ENCODE assay signal across 10 mouse cellular contexts in the genomic region with DNA sequence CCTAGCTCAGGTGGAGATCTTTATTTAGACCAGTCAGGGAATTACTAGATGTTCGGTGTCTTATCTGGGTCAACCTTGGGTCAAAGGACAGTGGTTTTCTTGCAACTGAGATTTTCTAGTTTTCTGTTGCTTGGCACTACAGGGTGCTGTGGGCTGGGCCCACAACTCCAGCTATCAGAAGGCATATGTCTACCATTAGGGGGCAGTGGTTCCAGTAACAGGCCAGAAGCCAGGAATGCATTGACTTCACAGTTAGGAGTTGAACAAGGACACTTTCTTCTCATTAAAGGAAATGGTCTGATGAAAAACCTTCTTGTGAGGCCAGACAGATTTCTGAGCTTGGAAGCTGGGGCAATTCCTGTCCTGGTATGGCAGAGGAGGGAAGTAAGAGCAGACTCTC. TPM values are rescaled to one million over a fixed set of nuclear protein-coding genes. Genes with fewer than 3 reads are reported as not detected.
A peak's percentile ranks its signal among the peaks of the same experiment; 100 is the strongest.
DNase-seq lines count a peak whose midpoint lies in the region; ATAC-seq and TF ChIP-seq lines count a peak whose summit lies in the region.
"Had no signal": no experiment of that assay in that cellular context is flagged by ENCODE, and none has a peak within 500 bp of the region (broad histone marks: within the 10 kb centered on the region; RNA-seq: fewer than 3 reads in every experiment).

No protein-coding gene starts in this region.

- peak; percentile 33; the same call in 1 of the 2 replicates for TF ChIP-seq CTCF in brain, embryonic 14.5 days (IDR thresholded peaks at IDR 0.05; ENCODE audit: borderline replicate concordance, extremely low read depth, insufficient read depth, insufficient read length)

- peaks cover 29% of the 10 kb centered on the region for H3K36me3 ChIP-seq in limb, embryonic 15.5 days
- peaks cover 33% of the 10 kb centered on the region for H3K36me3 ChIP-seq in limb, embryonic 10.5 days

- no peak overlapping the region for H3K9ac ChIP-seq in limb, embryonic 15.5 days

- no peak overlapping the region for H3K4me3 ChIP-seq in limb, embryonic 15.5 days
- H3K4me3 ChIP-seq in limb, embryonic 10.5 days, result no peak overlapping the region

- H3K27ac ChIP-seq in limb, embryonic 15.5 days, result peak overlapping the region; percentile 11; the same call in 1 of the 2 replicates
- H3K27ac ChIP-seq in limb, embryonic 10.5 days, result no peak overlapping the region

- 70% methylated on average over 1 of the region's 1 CpGs for WGBS in limb, embryonic 15.5 days
- 93% methylated on average over 1 of the region's 1 CpGs for WGBS in limb, embryonic 10.5 days

- DNase-seq in cerebellum, postnatal 14 days, result peak; percentile 25 to 52
- DNase-seq in cerebellum, postnatal 4 days (ENCODE audit: low spot score in 2 of 2), result no peak
- no peak for DNase-seq in limb, embryonic 10.5 days (ENCODE audit: low spot score)
- DNase-seq in brain, embryonic 14.5 days (ENCODE audit: low read depth), result peak; percentile 29
- no peak for DNase-seq in layer of hippocampus, adult 11-12 months (ENCODE audit: low spot score)
- DNase-seq in urinary bladder, postnatal 25 days (ENCODE audit: low spot score), result no peak
- DNase-seq: thymus, postnatal 4 days had no signal

- H3K4me1 ChIP-seq in limb, embryonic 15.5 days, result peaks cover 17% of the 10 kb centered on the region; the same call in 1 of the 2 replicates
- peaks cover 14% of the 10 kb centered on the region; the same call in 1 of the 2 replicates for H3K4me1 ChIP-seq in limb, embryonic 10.5 days

- TF ChIP-seq POLR2A in brain, embryonic 14.5 days (IDR thresholded peaks at IDR 0.05; ENCODE audit: borderline replicate concordance, extremely low read depth, insufficient read depth, insufficient read length, poor library complexity, severe bottlenecking), result no peak

- no peaks in the 10 kb centered on the region for H3K27me3 ChIP-seq in limb, embryonic 15.5 days
- H3K27me3 ChIP-seq in limb, embryonic 10.5 days (ENCODE audit: low read depth, poor library complexity, severe bottlenecking), result no peaks in the 10 kb centered on the region

- ATAC-seq in limb, embryonic 15.5 days (ENCODE audit: insufficient number of reproducible peaks, low FRiP score, low TSS enrichment, low read depth), result no peak
- peak; percentile 78 for ATAC-seq in megakaryocyte progenitor cell, adult 5-6 weeks (replicated peaks; ENCODE audit: poor library complexity)

- H3K9me3 ChIP-seq in limb, embryonic 15.5 days, result no peaks in the 10 kb centered on the region
- no peaks in the 10 kb centered on the region for H3K9me3 ChIP-seq in limb, embryonic 10.5 days (replicated peaks)

- no peak overlapping the region for H3K4me2 ChIP-seq in limb, embryonic 15.5 days

RNA-seq across cellular contexts. Expression of gene Larp1, which starts 30.2 kb away (rescaled TPM):
- 16.6 and 18.6 TPM in 2 replicates for polyA plus RNA-seq in limb, embryonic 15.5 days (2015; fragmentation: Nextera tagmentation; extraction: Ambion mirVana)
- 20.0 and 22.6 TPM in 2 replicates for polyA plus RNA-seq in limb, embryonic 10.5 days (2016; fragmentation: Nextera tagmentation; extraction: Ambion mirVana)
- polyA plus RNA-seq in brain, embryonic 14.5 days (2012; rRNA removed), result 36.5 and 57.6 TPM in 2 replicates
- total RNA-seq in megakaryocyte progenitor cell, adult 5-6 weeks (2015), result 134 and 142 TPM in 2 replicates
- 52.9 and 67.5 TPM in 2 replicates for total RNA-seq in megakaryocyte progenitor cell, adult 5-6 weeks (2017)

RNA-seq across cellular contexts. Expression of gene Gm12248, which starts 53.9 kb away (rescaled TPM):
- polyA plus RNA-seq in limb, embryonic 15.5 days (2015; fragmentation: Nextera tagmentation; extraction: Ambion mirVana), result not detected in 2 replicates
- not detected in 2 replicates for polyA plus RNA-seq in limb, embryonic 10.5 days (2016; fragmentation: Nextera tagmentation; extraction: Ambion mirVana)
- not detected in 2 replicates for polyA plus RNA-seq in brain, embryonic 14.5 days (2012; rRNA removed)
- total RNA-seq in megakaryocyte progenitor cell, adult 5-6 weeks (2015), result not detected in 2 replicates
- not detected in 2 replicates for total RNA-seq in megakaryocyte progenitor cell, adult 5-6 weeks (2017)
- polyA plus RNA-seq: neural tube, embryonic 11.5 days had no signal

Comparison
In these comparisons a context has a peak if more than half of its experiments do, and no peak if none do; other contexts are left out.
1. DNase-seq: peak in cerebellum, postnatal 14 days (2 of 2) and brain, embryonic 14.5 days (single experiment); none in cerebellum, postnatal 4 days (0 of 2), limb, embryonic 10.5 days (single experiment), layer of hippocampus, adult 11-12 months (single experiment) and urinary bladder, postnatal 25 days (single experiment).